Mouse (Mus musculus): ENCODE results near the gene Adck2. TPM values are rescaled to one million over a fixed set of nuclear protein-coding genes. Genes with fewer than 3 reads are reported as not detected.

Adck2 gene
- 26.6 and 28.5 TPM in 2 replicates for polyA plus RNA-seq (2015; fragmentation: Nextera tagmentation; extraction: Ambion mirVana)

GRCm38 (mm10) chr6:39573791-39574554 lies at the start of gene Adck2:
Gene Adck2 (plus strand): TSS chr6:39573873.
- Histone ChIP-seq H3K4me3 (peak within 1 kb of the TSS; percentile 95), H3K4me1 (peaks cover 16% of the 10 kb centered on the region), H3K27me3 (no peaks in the 10 kb centered on the region), H3K4me2 (peak within 1 kb of the TSS; percentile 91), H3K36me3 (peaks cover 8% of the 10 kb centered on the region; the same call in 1 of the 2 replicates), H3K27ac (peak within 1 kb of the TSS; percentile 92), H3K9me3 (no peaks in the 10 kb centered on the region), H3K9ac (peak within 1 kb of the TSS; percentile 85)
- WGBS, result under 1% methylated on average over 49 of the region's 49 CpGs
- ATAC-seq (ENCODE audit: borderline replicate concordance, extremely low read depth, low FRiP score, low TSS enrichment), result peak; percentile 96

GRCm38 (mm10) chr6:39526797-39527196 lies 46.9 kb upstream of the Adck2 start:
- no peak overlapping the region for H3K27ac ChIP-seq
- peaks cover 13% of the 10 kb centered on the region; the same call in 1 of the 2 replicates for H3K36me3 ChIP-seq
- H3K27me3 ChIP-seq, result no peaks in the 10 kb centered on the region
- peaks cover 30% of the 10 kb centered on the region for H3K4me1 ChIP-seq
- no peak overlapping the region for H3K9ac ChIP-seq
- no peaks in the 10 kb centered on the region for H3K9me3 ChIP-seq
- H3K4me3 ChIP-seq, result no peak overlapping the region
- H3K4me2 ChIP-seq, result no peak overlapping the region
- no peak for ATAC-seq (ENCODE audit: borderline replicate concordance, extremely low read depth, low FRiP score, low TSS enrichment)
- WGBS, result 57% methylated on average over 9 of the region's 10 CpGs

GRCm38 (mm10) chr6:39527337-39527784 lies 46.3 kb upstream of the Adck2 start:
- Histone ChIP-seq H3K36me3 (peaks cover 8% of the 10 kb centered on the region; the same call in 1 of the 2 replicates), H3K27me3 (no peaks in the 10 kb centered on the region), H3K27ac (no peak overlapping the region), H3K9me3 (no peaks in the 10 kb centered on the region), H3K4me3 (no peak overlapping the region), H3K4me1 (peaks cover 30% of the 10 kb centered on the region), H3K4me2 (no peak overlapping the region), H3K9ac (no peak overlapping the region)
- ATAC-seq (ENCODE audit: borderline replicate concordance, extremely low read depth, low FRiP score, low TSS enrichment), result no peak
- WGBS, result 78% methylated on average over 7 of the region's 7 CpGs

- no peak overlapping the region for H3K9ac ChIP-seq
- peak overlapping the region; percentile 65; the same call in 1 of the 2 replicates for H3K27ac ChIP-seq
- ATAC-seq (ENCODE audit: borderline replicate concordance, extremely low read depth, low FRiP score, low TSS enrichment), result no peak
- H3K36me3 ChIP-seq, result peaks cover 4% of the 10 kb centered on the region; the same call in 1 of the 2 replicates
- H3K4me3 ChIP-seq, result no peak overlapping the region
- 58% methylated on average over 4 of the region's 4 CpGs for WGBS
- no peaks in the 10 kb centered on the region for H3K27me3 ChIP-seq
- no peaks in the 10 kb centered on the region for H3K9me3 ChIP-seq
- H3K4me1 ChIP-seq, result peaks cover 27% of the 10 kb centered on the region
- H3K4me2 ChIP-seq, result no peak overlapping the region
Measured at GRCm38 (mm10) chr6:39527811-39528210, 45.9 kb upstream of the Adck2 start.

- H3K9ac ChIP-seq, result no peak overlapping the region
- H3K4me3 ChIP-seq, result no peak overlapping the region
- H3K36me3 ChIP-seq, result no peaks in the 10 kb centered on the region
- H3K4me2 ChIP-seq, result peak overlapping the region; percentile 11; the same call in 1 of the 2 replicates
- H3K9me3 ChIP-seq, result no peaks in the 10 kb centered on the region
- H3K4me1 ChIP-seq, result peaks cover 25% of the 10 kb centered on the region
- WGBS, result 31% methylated on average over 12 of the region's 12 CpGs
- H3K27me3 ChIP-seq, result no peaks in the 10 kb centered on the region
- peak; percentile 91 for ATAC-seq (ENCODE audit: borderline replicate concordance, extremely low read depth, low FRiP score, low TSS enrichment)
- peak overlapping the region; percentile 65 for H3K27ac ChIP-seq
Measured at GRCm38 (mm10) chr6:39528671-39529535, 44.8 kb upstream of the Adck2 start.

GRCm38 (mm10) chr6:39534944-39535343 lies 38.7 kb upstream of the Adck2 start:
- H3K27ac ChIP-seq, result no peak overlapping the region
- H3K9ac ChIP-seq, result no peak overlapping the region
- H3K4me1 ChIP-seq, result peaks cover 20% of the 10 kb centered on the region
- no peaks in the 10 kb centered on the region for H3K27me3 ChIP-seq
- H3K36me3 ChIP-seq, result no peaks in the 10 kb centered on the region
- no peak for ATAC-seq (ENCODE audit: borderline replicate concordance, extremely low read depth, low FRiP score, low TSS enrichment)
- H3K9me3 ChIP-seq, result no peaks in the 10 kb centered on the region
- no peak overlapping the region for H3K4me2 ChIP-seq
- H3K4me3 ChIP-seq, result no peak overlapping the region

- H3K27ac ChIP-seq, result no peak overlapping the region
- peaks cover 31% of the 10 kb centered on the region for H3K4me1 ChIP-seq
- no peaks in the 10 kb centered on the region for H3K27me3 ChIP-seq
- H3K9ac ChIP-seq, result no peak overlapping the region
- no peak overlapping the region for H3K4me2 ChIP-seq
- 49% methylated on average over 1 of the region's 1 CpGs for WGBS
- no peak for ATAC-seq (ENCODE audit: borderline replicate concordance, extremely low read depth, low FRiP score, low TSS enrichment)
- H3K9me3 ChIP-seq, result no peaks in the 10 kb centered on the region
- H3K36me3 ChIP-seq, result no peaks in the 10 kb centered on the region
- H3K4me3 ChIP-seq, result no peak overlapping the region
Measured at GRCm38 (mm10) chr6:39536621-39537020, 37.1 kb upstream of the Adck2 start.

GRCm38 (mm10) chr6:39537276-39537675 lies 36.4 kb upstream of the Adck2 start:
- H3K27me3 ChIP-seq, result no peaks in the 10 kb centered on the region
- no peak for ATAC-seq (ENCODE audit: borderline replicate concordance, extremely low read depth, low FRiP score, low TSS enrichment)
- no peaks in the 10 kb centered on the region for H3K9me3 ChIP-seq
- WGBS, result 94% methylated on average over 5 of the region's 5 CpGs
- no peaks in the 10 kb centered on the region for H3K36me3 ChIP-seq
- no peak overlapping the region for H3K27ac ChIP-seq
- no peak overlapping the region for H3K4me3 ChIP-seq
- peaks cover 36% of the 10 kb centered on the region for H3K4me1 ChIP-seq
- H3K4me2 ChIP-seq, result no peak overlapping the region
- H3K9ac ChIP-seq, result no peak overlapping the region

- no peaks in the 10 kb centered on the region for H3K36me3 ChIP-seq
- H3K27ac ChIP-seq, result no peak overlapping the region
- no peaks in the 10 kb centered on the region for H3K9me3 ChIP-seq
- no peaks in the 10 kb centered on the region for H3K27me3 ChIP-seq
- H3K9ac ChIP-seq, result no peak overlapping the region
- H3K4me3 ChIP-seq, result no peak overlapping the region
- ATAC-seq (ENCODE audit: borderline replicate concordance, extremely low read depth, low FRiP score, low TSS enrichment), result no peak
- no peak overlapping the region for H3K4me2 ChIP-seq
- 60% methylated on average over 8 of the region's 8 CpGs for WGBS
- peaks cover 46% of the 10 kb centered on the region for H3K4me1 ChIP-seq
Measured at GRCm38 (mm10) chr6:39538227-39538626, 35.4 kb upstream of the Adck2 start.

GRCm38 (mm10) chr6:39539679-39540155 lies 34.0 kb upstream of the Adck2 start:
- H3K4me2 ChIP-seq, result peak overlapping the region; percentile 37
- peak; percentile 32; the same call in 1 of the 2 replicates for ATAC-seq (ENCODE audit: borderline replicate concordance, extremely low read depth, low FRiP score, low TSS enrichment)
- H3K36me3 ChIP-seq, result no peaks in the 10 kb centered on the region
- no peaks in the 10 kb centered on the region for H3K27me3 ChIP-seq
- peak overlapping the region; percentile 25 for H3K27ac ChIP-seq
- no peak overlapping the region for H3K9ac ChIP-seq
- WGBS, result 17% methylated on average over 7 of the region's 7 CpGs
- no peak overlapping the region for H3K4me3 ChIP-seq
- peaks cover 60% of the 10 kb centered on the region for H3K4me1 ChIP-seq
- no peaks in the 10 kb centered on the region for H3K9me3 ChIP-seq

GRCm38 (mm10) chr6:39540563-39540962 lies 33.1 kb upstream of the Adck2 start:
- Histone ChIP-seq H3K27me3 (no peaks in the 10 kb centered on the region), H3K4me3 (no peak overlapping the region), H3K4me2 (no peak overlapping the region), H3K36me3 (no peaks in the 10 kb centered on the region), H3K27ac (no peak overlapping the region), H3K9me3 (no peaks in the 10 kb centered on the region), H3K4me1 (peaks cover 63% of the 10 kb centered on the region), H3K9ac (no peak overlapping the region)
- WGBS, result 36% methylated on average over 2 of the region's 2 CpGs
- ATAC-seq (ENCODE audit: borderline replicate concordance, extremely low read depth, low FRiP score, low TSS enrichment), result no peak

All from lung, embryonic 15.5 days (tissue).